Mouse (Mus musculus): ENCODE measurements around the gene Dnajc30. TPM values are rescaled to one million over a fixed set of nuclear protein-coding genes. Genes with fewer than 3 reads are reported as not detected.

Gene Dnajc30
- polyA plus RNA-seq, 1 experiment: 5.9 TPM

GRCm38 (mm10) chr5:135073349-135074150 is 9.5 kb downstream of the Dnajc30 start:
- H3K9me3 ChIP-seq (ENCODE audit: control insufficient read depth, low read length): no peaks in the 10 kb centered on the region
- H3K36me3 ChIP-seq (ENCODE audit: control insufficient read depth): no peaks in the 10 kb centered on the region
- H3K27me3 ChIP-seq (ENCODE audit: control insufficient read depth): peaks cover 13% of the 10 kb centered on the region
- no peak overlapping the region for H3K4me3 ChIP-seq (replicated peaks)
- peaks cover 32% of the 10 kb centered on the region for H3K4me1 ChIP-seq (ENCODE audit: control insufficient read depth)
- TF ChIP-seq TAL1 (IDR thresholded peaks at IDR 0.05; ENCODE audit: low read length) (no peak), GATA1 (IDR thresholded peaks at IDR 0.05; ENCODE audit: low read length) (no peak)

- no peak overlapping the region for H3K4me3 ChIP-seq (replicated peaks)
- peaks cover 32% of the 10 kb centered on the region for H3K27me3 ChIP-seq (ENCODE audit: control insufficient read depth)
- H3K9me3 ChIP-seq (ENCODE audit: control insufficient read depth, low read length): no peaks in the 10 kb centered on the region
- H3K36me3 ChIP-seq (ENCODE audit: control insufficient read depth): no peaks in the 10 kb centered on the region
- TF ChIP-seq GATA1 (IDR thresholded peaks at IDR 0.05; ENCODE audit: low read length): no peak
- TF ChIP-seq TAL1 (IDR thresholded peaks at IDR 0.05; ENCODE audit: low read length): no peak
- peaks cover 25% of the 10 kb centered on the region for H3K4me1 ChIP-seq (ENCODE audit: control insufficient read depth)
Measured at GRCm38 (mm10) chr5:135075655-135076054, 11.7 kb downstream of the Dnajc30 start.

- Histone ChIP-seq H3K4me1 (ENCODE audit: control insufficient read depth) (peaks cover 21% of the 10 kb centered on the region), H3K36me3 (ENCODE audit: control insufficient read depth) (no peaks in the 10 kb centered on the region), H3K9me3 (ENCODE audit: control insufficient read depth, low read length) (no peaks in the 10 kb centered on the region), H3K4me3 (replicated peaks) (no peak overlapping the region), H3K27me3 (ENCODE audit: control insufficient read depth) (peaks cover 33% of the 10 kb centered on the region)
- TF ChIP-seq TAL1 (IDR thresholded peaks at IDR 0.05; ENCODE audit: low read length) (no peak), GATA1 (IDR thresholded peaks at IDR 0.05; ENCODE audit: low read length) (no peak)
Measured at GRCm38 (mm10) chr5:135076368-135076767, 12.4 kb downstream of the Dnajc30 start.

GRCm38 (mm10) chr5:135076931-135077505 is 13.0 kb downstream of the Dnajc30 start:
- H3K36me3 ChIP-seq (ENCODE audit: control insufficient read depth): no peaks in the 10 kb centered on the region
- H3K9me3 ChIP-seq (ENCODE audit: control insufficient read depth, low read length): no peaks in the 10 kb centered on the region
- H3K4me1 ChIP-seq (ENCODE audit: control insufficient read depth): peaks cover 21% of the 10 kb centered on the region
- peaks cover 37% of the 10 kb centered on the region for H3K27me3 ChIP-seq (ENCODE audit: control insufficient read depth)
- no peak overlapping the region for H3K4me3 ChIP-seq (replicated peaks)
- no peak for TF ChIP-seq GATA1 (IDR thresholded peaks at IDR 0.05; ENCODE audit: low read length)
- no peak for TF ChIP-seq TAL1 (IDR thresholded peaks at IDR 0.05; ENCODE audit: low read length)

GRCm38 (mm10) chr5:135077564-135078481 is 13.8 kb downstream of the Dnajc30 start, which contains the start of gene Vps37d:
Gene Vps37d (minus strand): TSS chr5:135078266.
- peak within 1 kb of the TSS; percentile 59 for H3K4me3 ChIP-seq (replicated peaks)

GRCm38 (mm10) chr5:135078482-135078810 is 14.4 kb downstream of the Dnajc30 start:
- no peaks in the 10 kb centered on the region for H3K36me3 ChIP-seq (ENCODE audit: control insufficient read depth)
- peaks cover 18% of the 10 kb centered on the region for H3K4me1 ChIP-seq (ENCODE audit: control insufficient read depth)
- H3K4me3 ChIP-seq (replicated peaks): peak overlapping the region; percentile 59
- peaks cover 36% of the 10 kb centered on the region for H3K27me3 ChIP-seq (ENCODE audit: control insufficient read depth)
- no peaks in the 10 kb centered on the region for H3K9me3 ChIP-seq (ENCODE audit: control insufficient read depth, low read length)
- TF ChIP-seq TAL1 (IDR thresholded peaks at IDR 0.05; ENCODE audit: low read length) (no peak), GATA1 (IDR thresholded peaks at IDR 0.05; ENCODE audit: low read length) (no peak)

More at GRCm38 (mm10) chr5:135077564-135078481, 13.8 kb downstream of the Dnajc30 start, which contains the start of gene Vps37d:
- Histone ChIP-seq H3K9me3 (ENCODE audit: control insufficient read depth, low read length) (no peaks in the 10 kb centered on the region), H3K27me3 (ENCODE audit: control insufficient read depth) (peaks cover 36% of the 10 kb centered on the region), H3K4me1 (ENCODE audit: control insufficient read depth) (peaks cover 18% of the 10 kb centered on the region), H3K36me3 (ENCODE audit: control insufficient read depth) (no peaks in the 10 kb centered on the region)
- no peak for TF ChIP-seq GATA1 (IDR thresholded peaks at IDR 0.05; ENCODE audit: low read length)
- TF ChIP-seq TAL1 (IDR thresholded peaks at IDR 0.05; ENCODE audit: low read length): no peak

GRCm38 (mm10) chr5:135079578-135079977 is 15.6 kb downstream of the Dnajc30 start:
- Histone ChIP-seq H3K4me1 (ENCODE audit: control insufficient read depth) (peaks cover 18% of the 10 kb centered on the region), H3K36me3 (ENCODE audit: control insufficient read depth) (no peaks in the 10 kb centered on the region), H3K27me3 (ENCODE audit: control insufficient read depth) (peaks cover 43% of the 10 kb centered on the region), H3K9me3 (ENCODE audit: control insufficient read depth, low read length) (no peaks in the 10 kb centered on the region), H3K4me3 (replicated peaks) (no peak overlapping the region)
- TF ChIP-seq TAL1 (IDR thresholded peaks at IDR 0.05; ENCODE audit: low read length): no peak
- TF ChIP-seq GATA1 (IDR thresholded peaks at IDR 0.05; ENCODE audit: low read length): no peak

- H3K27me3 ChIP-seq (ENCODE audit: control insufficient read depth): peaks cover 46% of the 10 kb centered on the region
Measured at GRCm38 (mm10) chr5:135080539-135080938, 16.5 kb downstream of the Dnajc30 start.

More at GRCm38 (mm10) chr5:135080539-135080938, 16.5 kb downstream of the Dnajc30 start:
- no peak for TF ChIP-seq GATA1 (IDR thresholded peaks at IDR 0.05; ENCODE audit: low read length)
- no peak for TF ChIP-seq TAL1 (IDR thresholded peaks at IDR 0.05; ENCODE audit: low read length)
- Histone ChIP-seq H3K4me1 (ENCODE audit: control insufficient read depth) (peaks cover 18% of the 10 kb centered on the region), H3K36me3 (ENCODE audit: control insufficient read depth) (no peaks in the 10 kb centered on the region), H3K4me3 (replicated peaks) (no peak overlapping the region), H3K9me3 (ENCODE audit: control insufficient read depth, low read length) (no peaks in the 10 kb centered on the region)

Data from erythroblast, embryonic 14.5 days (primary cell).